Mouse (Mus musculus): ENCODE measurements around the gene Fezf2.

Gene Fezf2

GRCm38 (mm10) chr14:12348089-12348488 is at the start of gene Fezf2:
Gene Fezf2, minus strand, starts transcription at chr14:12348189.
- DNase-seq (ENCODE audit: low spot score in 2 of 2) = no peak

- no peak for DNase-seq (ENCODE audit: low spot score in 2 of 2)
Observed at GRCm38 (mm10) chr14:12397561-12397960, 49.6 kb upstream of the Fezf2 start.

GRCm38 (mm10) chr14:12394318-12394717 is 46.3 kb upstream of the Fezf2 start:
- no peak for DNase-seq (ENCODE audit: low spot score in 2 of 2)

DNA sequence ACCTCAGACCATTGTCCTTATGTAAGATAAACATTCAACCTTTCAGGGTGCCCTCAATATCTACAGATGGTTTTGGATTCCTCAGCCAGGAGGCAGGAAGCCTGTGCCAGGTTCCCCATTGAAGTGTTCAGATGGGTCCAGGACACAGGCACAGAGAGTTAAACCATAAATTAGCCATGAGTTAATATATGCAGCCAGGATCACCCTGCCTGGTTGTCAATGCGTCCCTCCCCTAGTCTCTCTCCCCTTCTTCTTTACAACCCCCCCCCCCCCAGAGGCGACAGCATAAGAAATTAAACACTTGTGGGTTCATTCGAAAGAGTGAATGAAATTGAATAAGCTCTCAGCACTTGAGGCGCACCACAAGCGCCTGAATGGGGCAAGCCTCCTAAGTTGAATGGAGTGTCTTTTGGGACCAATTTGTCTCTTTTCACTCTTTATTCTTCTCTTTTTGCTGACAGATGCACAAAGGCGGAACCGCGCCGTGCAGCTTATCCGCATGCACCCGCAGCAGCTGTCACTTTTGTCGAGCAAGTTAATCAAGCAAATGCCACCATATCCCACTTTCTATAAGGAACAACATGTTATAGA is 45.4 kb upstream of the Fezf2 start:
- no peak for DNase-seq (ENCODE audit: low spot score in 2 of 2)

GRCm38 (mm10) chr14:12391167-12391566 is 43.2 kb upstream of the Fezf2 start:
- no peak for DNase-seq (ENCODE audit: low spot score in 2 of 2)

- no peak for DNase-seq (ENCODE audit: low spot score in 2 of 2)
Observed at GRCm38 (mm10) chr14:12388806-12389436, 40.9 kb upstream of the Fezf2 start.

DNA sequence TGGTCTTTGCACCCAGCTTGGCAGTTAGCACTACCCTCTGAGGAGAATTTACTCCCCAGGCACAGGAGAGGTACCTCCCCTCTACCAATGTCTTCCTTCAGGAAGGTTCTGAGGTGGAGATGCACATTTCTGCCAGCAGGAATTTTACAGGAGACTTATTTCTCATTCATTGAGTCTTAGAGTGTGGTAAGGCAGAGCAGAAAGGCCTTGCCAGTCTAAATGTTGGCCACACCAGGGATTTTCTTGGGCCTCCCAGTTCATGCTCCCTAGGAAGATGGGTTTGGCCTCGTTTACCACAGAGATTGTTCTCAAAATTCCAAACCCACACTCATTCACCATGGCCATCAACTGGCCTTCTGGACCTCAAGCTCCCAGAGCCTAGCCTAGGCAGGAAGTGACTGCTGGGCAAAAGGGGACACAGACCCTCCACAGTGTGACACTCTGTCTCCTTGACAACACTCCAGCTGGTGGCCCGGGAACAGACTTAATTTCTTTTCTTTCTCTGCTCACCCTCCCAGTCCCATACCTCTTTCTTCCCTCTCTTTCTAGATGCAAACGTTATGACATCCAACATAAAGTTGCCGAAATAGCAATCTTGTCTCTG is 40.3 kb upstream of the Fezf2 start:
- DNase-seq (ENCODE audit: low spot score in 2 of 2) = no peak

DNA sequence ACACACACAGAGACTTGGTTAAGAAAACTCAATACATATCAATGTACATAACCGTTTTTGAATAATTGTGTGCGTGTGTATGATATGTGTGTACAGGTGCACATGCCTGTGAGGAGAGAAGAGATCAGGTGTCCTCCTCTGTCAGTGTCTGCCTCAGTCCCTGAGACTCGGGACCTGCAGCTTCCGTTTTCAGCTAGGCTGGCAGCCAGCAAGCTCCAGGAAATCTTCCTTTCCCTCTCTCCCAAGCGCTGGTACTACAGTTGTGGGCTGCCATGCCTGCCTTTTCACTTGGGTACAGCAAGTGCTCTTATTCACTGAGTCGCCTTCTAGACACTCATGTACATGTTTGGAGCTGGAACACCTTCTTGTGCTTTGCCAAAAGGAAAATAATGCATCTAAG is 39.2 kb upstream of the Fezf2 start:
- DNase-seq (ENCODE audit: low spot score in 2 of 2) = no peak

DNA sequence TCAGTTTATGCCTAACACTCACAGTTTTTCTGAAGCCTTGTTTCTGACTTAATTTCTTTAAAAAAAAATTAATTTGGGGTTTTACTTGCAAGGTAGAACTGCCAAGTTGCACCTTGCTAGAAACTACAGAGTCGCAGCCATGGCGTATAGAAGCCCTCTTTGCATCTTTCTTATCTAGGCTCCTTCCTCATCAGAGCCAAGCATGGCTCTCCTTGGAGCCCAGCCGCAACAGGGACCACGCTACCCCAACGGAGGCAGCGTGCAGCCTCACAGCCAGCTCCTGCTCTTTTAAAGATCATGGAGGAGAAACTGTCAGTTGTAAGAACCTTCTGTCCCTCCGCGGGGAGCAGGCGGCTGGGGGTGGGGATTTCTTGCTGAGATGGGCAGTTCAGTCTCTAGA is 29.9 kb upstream of the Fezf2 start:
- DNase-seq (ENCODE audit: low spot score in 2 of 2) = no peak

- DNase-seq (ENCODE audit: low spot score in 2 of 2) = no peak
Observed at GRCm38 (mm10) chr14:12377289-12377688, 29.3 kb upstream of the Fezf2 start.

DNA sequence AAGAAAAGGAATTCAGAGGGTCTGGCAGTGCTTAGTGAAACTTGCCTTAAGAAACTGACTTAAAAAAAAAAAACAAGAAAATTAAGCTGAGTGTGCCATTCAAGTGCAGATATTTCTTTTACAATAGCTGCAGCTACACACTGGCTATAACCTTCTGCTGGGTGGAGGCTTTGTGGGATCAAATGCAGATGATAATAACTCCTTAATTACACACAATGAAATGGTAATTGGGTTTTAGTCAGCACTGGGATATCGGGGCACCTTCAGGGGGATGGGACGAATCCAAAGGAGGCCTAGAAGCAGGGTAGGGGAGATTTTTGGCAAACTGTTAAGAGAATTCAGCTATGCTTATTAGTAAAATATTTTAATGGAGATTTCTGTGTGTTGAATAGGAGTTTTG is 27.5 kb upstream of the Fezf2 start:
- DNase-seq (ENCODE audit: low spot score in 2 of 2) = no peak

DNA sequence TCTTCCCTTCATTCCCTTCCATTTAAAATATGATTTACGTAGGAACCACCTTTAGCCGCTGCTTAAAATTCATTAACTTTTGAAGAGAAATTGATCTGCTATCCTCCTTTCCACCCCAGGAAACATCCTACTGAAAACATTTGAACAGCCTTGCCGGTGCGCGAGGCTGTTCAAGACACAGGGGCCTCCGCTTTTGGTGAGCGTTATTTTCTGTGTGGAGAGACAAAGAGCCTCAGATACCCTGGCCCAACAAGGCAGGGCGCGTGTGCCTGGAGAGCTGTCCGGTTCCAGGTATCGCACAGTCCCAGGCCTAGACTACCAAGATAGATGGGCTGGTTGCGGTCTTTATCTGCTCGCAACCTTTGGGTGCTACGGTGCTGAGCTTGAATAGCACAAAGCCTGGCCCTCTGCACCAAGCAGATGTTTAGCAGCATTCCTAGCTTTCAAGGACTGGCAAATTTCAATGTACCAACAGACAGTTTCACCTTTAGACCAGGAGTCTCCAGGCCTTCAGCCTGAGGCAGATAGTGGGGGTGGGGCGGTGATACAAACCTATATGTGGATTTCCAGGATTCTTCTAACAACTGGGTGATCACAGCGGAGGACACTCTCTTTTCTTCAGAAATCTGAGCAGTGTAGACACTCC is 2.4 kb upstream of the Fezf2 start:
- DNase-seq (ENCODE audit: low spot score in 2 of 2) = no peak

- DNase-seq (ENCODE audit: low spot score in 2 of 2) = peak in 1 of 2 experiments; percentile 16
Observed at GRCm38 (mm10) chr14:12349334-12350090, 1.5 kb upstream of the Fezf2 start.

DNA sequence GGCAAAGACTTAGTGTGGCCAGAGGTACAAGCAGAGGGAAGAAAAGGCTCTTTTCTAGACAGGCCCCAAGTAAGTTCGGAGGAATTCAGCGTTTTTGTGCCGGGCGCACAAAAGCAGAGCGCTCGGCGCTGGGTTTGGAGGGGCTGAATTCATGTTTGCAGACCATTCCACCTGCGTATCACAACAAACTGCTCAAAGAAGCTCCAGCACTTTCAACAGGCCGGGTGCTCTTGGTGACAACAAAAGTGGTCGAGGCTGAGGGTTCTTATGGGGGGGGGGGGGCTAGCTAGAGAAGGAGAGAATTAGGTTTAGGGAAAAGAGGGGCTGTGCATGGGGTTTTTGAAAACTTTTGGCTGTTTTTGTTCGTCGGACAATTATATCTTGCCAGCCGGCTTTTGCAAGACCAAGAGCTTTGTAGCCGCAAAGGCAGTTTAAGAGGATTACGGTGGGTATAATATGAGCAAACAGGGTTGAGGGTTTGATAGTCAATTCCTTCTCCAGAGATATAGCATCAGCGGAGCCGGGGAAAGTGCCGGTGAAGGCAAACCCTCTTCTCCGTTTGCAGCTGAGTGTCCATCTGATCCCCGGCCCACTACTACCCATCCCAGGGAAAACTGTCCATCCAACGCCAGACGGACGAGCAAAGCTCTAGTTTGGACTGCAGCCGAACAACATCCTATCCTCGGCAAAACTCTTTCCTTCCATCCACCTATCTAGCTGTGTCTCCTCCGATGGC is 956 bp downstream of the Fezf2 start:
- no peak for DNase-seq (ENCODE audit: low spot score in 2 of 2)

GRCm38 (mm10) chr14:12346011-12346864 is 1.8 kb downstream of the Fezf2 start:
- DNase-seq (ENCODE audit: low spot score in 2 of 2) = peak; percentile 30 to 39

GRCm38 (mm10) chr14:12345241-12345921 is 2.6 kb downstream of the Fezf2 start:
- DNase-seq (ENCODE audit: low spot score in 2 of 2) = peak; percentile 35 to 37

- peak; percentile 33 to 36 for DNase-seq (ENCODE audit: low spot score in 2 of 2)
Observed at GRCm38 (mm10) chr14:12344746-12345240, 3.2 kb downstream of the Fezf2 start.

DNA sequence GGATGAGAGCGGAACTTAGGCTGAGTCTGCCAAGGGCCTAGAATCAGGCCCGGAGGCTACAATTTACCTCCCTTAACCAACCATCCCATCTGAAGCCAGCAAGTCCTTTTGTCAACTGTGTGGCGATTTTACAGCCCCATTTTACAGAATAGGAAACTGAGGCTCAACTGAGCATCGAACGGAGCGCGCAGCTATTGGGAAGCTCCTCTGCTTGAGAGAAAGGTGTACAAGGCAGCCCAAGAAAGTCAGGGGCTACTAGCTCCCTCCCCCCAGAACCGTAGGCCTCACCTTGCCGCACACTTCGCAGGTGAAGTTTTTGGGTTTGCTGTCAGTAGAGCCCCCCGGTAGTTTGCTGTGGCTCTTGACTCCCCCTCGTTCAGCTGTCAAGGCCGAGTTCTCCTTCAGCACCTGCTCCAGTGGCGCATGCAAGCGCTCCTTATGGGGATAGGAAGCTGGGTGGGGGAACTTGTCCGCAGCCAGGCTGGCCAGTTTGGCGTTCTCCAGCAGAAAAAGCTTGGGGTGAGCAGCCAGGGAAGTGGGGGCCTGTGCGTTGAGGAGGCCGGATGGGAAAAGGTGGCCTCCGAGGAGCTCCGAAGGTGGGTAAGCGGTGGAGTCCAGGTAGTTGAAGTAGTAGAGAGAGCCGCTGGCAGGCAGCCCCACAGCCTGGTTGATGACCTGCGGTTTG is 3.8 kb downstream of the Fezf2 start:
- peak in 1 of 2 experiments; percentile 17 for DNase-seq (ENCODE audit: low spot score in 2 of 2)

GRCm38 (mm10) chr14:12343451-12343941 is 4.5 kb downstream of the Fezf2 start:
- peak in 1 of 2 experiments; percentile 11 for DNase-seq (ENCODE audit: low spot score in 2 of 2)
